Mouse (Mus musculus) hindbrain, postnatal 0 days (tissue): ENCODE data around the gene Rnf43. TPM values are rescaled to one million over a fixed set of nuclear protein-coding genes. Genes with fewer than 3 reads are reported as not detected.
A peak's percentile ranks its signal among the peaks of the same experiment; 100 is the strongest.

Experiments
- ATAC-seq: fragments of 200-750 bp; cut with Nextera tagmentation; 2 replicates; pipeline ENCODE4 v1.8.0; 2017; ENCODE audit warnings: mild to moderate bottlenecking, moderate TSS enrichment, moderate library complexity
- DNase-seq: peaks from one replicate; pipeline ENCODE4 v3.0.0-alpha.2; 2015; ENCODE audit warnings: low spot score
- H3K27ac ChIP-seq: fragments of 300-500 bp; sonication (generic); 2 replicates; pipeline ENCODE4 v1.5.1; 2014; ENCODE audit warnings: mild to moderate bottlenecking
- H3K27me3 ChIP-seq: fragments of 300-500 bp; sonication (generic); 2 replicates; pipeline ENCODE4 v1.6.1; 2014; ENCODE audit warnings: low read length, mixed read lengths; ENCODE audit not compliant: insufficient read depth
- H3K36me3 ChIP-seq: fragments of 300-500 bp; sonication (generic); 2 replicates; pipeline ENCODE4 v1.6.1; 2014; ENCODE audit warnings: low read length, mixed read lengths; ENCODE audit not compliant: insufficient read depth
- H3K4me1 ChIP-seq: fragments of 300-500 bp; sonication (generic); 2 replicates; pipeline ENCODE4 v1.6.1; 2014; ENCODE audit warnings: antibody characterized with exemption, low read length, mixed read lengths; ENCODE audit not compliant: insufficient read depth
- H3K4me2 ChIP-seq: fragments of 300-500 bp; sonication (generic); 2 replicates; pipeline ENCODE4 v1.6.1; 2014; ENCODE audit warnings: low read depth, mild to moderate bottlenecking, low read length, moderate library complexity, mixed read lengths
- H3K4me3 ChIP-seq: fragments of 300-500 bp; sonication (generic); 2 replicates; pipeline ENCODE4 v1.5.1; 2014; ENCODE audit warnings: low read length
- H3K9ac ChIP-seq: fragments of 300-500 bp; sonication (generic); replicated peaks from 2 replicates; pipeline ENCODE4 v1.6.1; 2014; ENCODE audit warnings: mild to moderate bottlenecking, low read length, moderate library complexity, mixed read lengths
- H3K9me3 ChIP-seq: fragments of 300-500 bp; sonication (generic); 2 replicates; pipeline ENCODE4 v1.6.1; 2016; ENCODE audit warnings: low read length, mixed read lengths
- CTCF ChIP-seq: IDR thresholded peaks from 2 replicates; pipeline ENCODE4 v1.5.1; 2016; ENCODE audit warnings: antibody characterized with exemption, control low read depth, low read depth
- WGBS: fragments of 180-500 bp; shearing (Covaris S2); extraction: QIAGEN DNeasy Blood & Tissue Kit; methylation state at CpG from one replicate; pipeline ENCODE4 v1.1.7; 2014; 5-methylcytosine and 5-hydroxymethylcytosine counted together
- polyA plus RNA-seq: library from polyadenylated mRNA; unstranded; fragments of >200 nt; fragmentation: Nextera tagmentation; extraction: Ambion mirVana; gene quantifications from 2 replicates; pipeline ENCODE4 v1.2.1, GENCODE M21; 2015
- total RNA-seq: library from RNA; depleted of rRNA; stranded (reverse); fragments of >200 nt; gene quantifications from 2 replicates; pipeline ENCODE4 v1.2.3, GENCODE M21; 2014

The Rnf43 gene
- total and polyA plus RNA-seq, 2 experiments from 2014 or later: 0.85 to 10.7 TPM

DNA sequence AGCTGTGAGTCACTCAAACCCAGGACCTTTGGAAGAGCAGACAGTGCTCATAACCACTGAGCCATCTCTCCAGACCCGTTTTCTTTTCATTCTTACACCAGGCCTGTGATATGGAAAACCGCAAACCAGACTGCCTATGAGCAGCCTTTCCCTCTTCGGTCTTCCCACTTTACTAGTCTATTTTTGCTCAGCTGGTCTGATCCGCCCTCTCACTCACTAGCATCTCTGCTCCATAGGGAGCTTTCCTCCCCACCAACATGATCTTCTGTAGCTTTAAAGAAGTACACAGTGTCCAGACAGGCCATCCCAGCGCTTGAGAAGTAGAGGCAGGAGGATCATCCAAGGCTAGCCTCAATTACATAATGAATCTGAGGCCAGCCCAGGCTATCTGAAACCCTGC is 46.5 kb downstream of the Rnf43 start:
- Histone ChIP-seq H3K9ac (no peak overlapping the region), H3K27me3 (no peaks in the 10 kb centered on the region), H3K4me2 (no peak overlapping the region), H3K27ac (no peak overlapping the region), H3K9me3 (no peaks in the 10 kb centered on the region), H3K36me3 (no peaks in the 10 kb centered on the region), H3K4me1 (0 out of 2 replicates have a peak, but pooled peaks cover 5% of the 10 kb centered on the region), H3K4me3 (no peak overlapping the region)
- 79% methylated on average over 5 of the region's 5 CpGs for WGBS
- DNase-seq (no peak), ATAC-seq (no peak)
- no peak for TF ChIP-seq CTCF

DNA sequence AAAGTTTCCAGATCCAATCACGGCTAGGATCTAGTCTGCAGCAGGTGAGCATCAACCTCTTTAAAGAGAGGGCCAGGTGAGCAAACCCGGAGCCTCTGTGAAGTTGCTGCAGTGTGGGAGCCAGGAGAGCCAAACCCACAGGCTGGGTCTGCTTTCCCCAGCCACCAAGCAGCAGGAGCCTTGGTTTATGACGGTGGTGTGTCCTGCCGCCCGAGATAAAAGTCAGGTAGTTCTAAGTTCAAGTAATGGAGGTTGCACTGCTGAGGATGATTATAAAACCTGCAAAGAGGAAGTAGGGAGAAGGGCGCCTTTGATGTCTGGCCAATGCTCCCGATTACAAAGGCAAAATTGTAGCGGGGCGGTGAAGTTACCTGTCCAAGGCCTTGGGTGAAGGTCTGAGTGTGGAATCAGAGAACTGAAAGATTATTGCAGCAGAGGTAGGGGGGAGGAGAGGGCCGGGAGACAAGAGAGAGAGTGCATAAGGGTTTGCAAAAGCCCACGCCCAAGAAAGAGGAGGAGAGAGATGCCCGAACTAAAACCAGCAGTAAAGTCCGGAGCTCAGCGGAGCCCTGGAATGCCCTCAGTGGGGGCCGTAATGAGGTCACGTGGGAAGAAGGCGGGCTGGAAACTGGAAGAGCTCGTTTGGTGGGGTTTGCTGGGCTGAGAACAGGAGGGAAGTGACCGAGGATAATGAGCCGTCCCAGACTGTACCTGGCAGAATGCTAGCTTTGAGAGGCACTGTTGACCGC is 47.2 kb downstream of the Rnf43 start:
- Histone ChIP-seq H3K27ac (no peak overlapping the region), H3K9ac (0 out of 2 replicates have a peak overlapping the region, but pooled peaks have one; percentile 24), H3K4me1 (0 out of 2 replicates have a peak, but pooled peaks cover 5% of the 10 kb centered on the region), H3K4me3 (peak overlapping the region; percentile 23), H3K9me3 (no peaks in the 10 kb centered on the region), H3K36me3 (no peaks in the 10 kb centered on the region), H3K27me3 (no peaks in the 10 kb centered on the region), H3K4me2 (peak overlapping the region; percentile 53)
- DNase-seq: peak; percentile 25
- 0 out of 2 replicates have a peak, but pooled peaks have one; percentile 24 for ATAC-seq
- TF ChIP-seq CTCF: no peak
- 16% methylated on average over 21 of the region's 21 CpGs for WGBS

DNA sequence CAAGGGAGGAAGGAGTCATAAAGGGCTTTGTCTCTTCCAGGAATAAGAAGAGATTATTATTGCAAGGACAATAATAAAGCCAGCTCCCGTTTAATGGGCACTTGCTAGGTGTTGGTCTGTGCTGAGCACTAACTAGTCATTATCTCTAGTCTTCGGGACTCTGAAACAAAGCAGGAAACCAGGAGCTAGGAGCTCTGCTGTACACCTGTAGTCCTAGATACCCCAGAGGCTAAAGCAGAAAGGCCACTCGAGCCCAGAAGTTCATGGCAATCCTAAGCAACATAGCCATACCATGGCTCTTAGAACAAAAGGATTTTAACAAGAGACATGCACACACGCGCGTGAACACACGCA is 47.7 kb downstream of the Rnf43 start:
- Histone ChIP-seq H3K27ac (no peak overlapping the region), H3K36me3 (no peaks in the 10 kb centered on the region), H3K4me1 (0 out of 2 replicates have a peak, but pooled peaks cover 5% of the 10 kb centered on the region), H3K4me2 (peak overlapping the region; percentile 53), H3K9me3 (no peaks in the 10 kb centered on the region), H3K9ac (0 out of 2 replicates have a peak overlapping the region, but pooled peaks have one; percentile 24), H3K4me3 (peak overlapping the region; percentile 23), H3K27me3 (no peaks in the 10 kb centered on the region)
- WGBS: 55% methylated on average over 7 of the region's 7 CpGs
- ATAC-seq: no peak
- DNase-seq: no peak
- no peak for TF ChIP-seq CTCF

DNA sequence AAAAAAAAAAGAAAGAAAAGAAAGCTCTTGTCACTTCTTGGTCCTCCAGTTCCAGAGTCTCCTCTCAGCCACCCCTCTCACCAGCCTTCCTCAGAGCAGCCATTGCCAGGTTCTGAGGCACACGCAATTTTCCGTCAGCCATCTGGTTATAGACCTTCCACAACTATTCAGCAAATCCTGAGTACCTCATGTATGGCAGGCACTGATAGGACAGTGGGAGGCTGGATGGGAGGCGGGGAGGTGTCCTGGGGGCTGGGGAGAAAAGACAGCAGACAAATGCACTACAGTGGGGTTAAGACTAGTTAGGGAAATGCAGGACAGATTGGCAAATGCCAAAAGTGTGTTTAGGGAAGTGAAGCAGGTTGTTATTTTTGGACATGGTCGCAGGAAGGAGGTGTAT is 49.7 kb downstream of the Rnf43 start:
- WGBS: 76% methylated on average over 4 of the region's 4 CpGs

DNA sequence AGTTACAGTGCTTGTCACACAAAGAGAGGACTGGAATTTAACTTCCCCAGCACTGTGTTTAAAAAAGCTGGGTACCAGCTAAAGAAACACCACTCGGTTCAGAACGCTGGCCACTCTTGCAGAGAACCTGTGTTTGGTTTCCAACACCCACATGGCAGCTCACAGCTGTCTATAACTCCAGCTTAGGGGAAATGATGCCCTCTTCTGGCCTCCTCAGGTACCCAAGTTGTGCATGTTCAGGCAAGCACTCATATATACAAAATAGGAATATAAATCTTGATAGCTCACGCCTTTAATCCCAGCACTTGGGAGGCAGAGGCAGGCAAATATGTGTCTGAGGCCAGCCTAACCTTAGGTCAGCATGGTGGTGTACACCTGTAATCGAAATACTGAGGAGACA is 53.5 kb downstream of the Rnf43 start:
- 79% methylated on average over 4 of the region's 4 CpGs for WGBS

More for the DNA sequence above, 49.7 kb downstream of the Rnf43 start:
- ATAC-seq (no peak), DNase-seq (no peak)
- no peak for TF ChIP-seq CTCF
- Histone ChIP-seq H3K4me3 (no peak overlapping the region), H3K36me3 (no peaks in the 10 kb centered on the region), H3K9me3 (no peaks in the 10 kb centered on the region), H3K4me1 (0 out of 2 replicates have a peak, but pooled peaks cover 5% of the 10 kb centered on the region), H3K4me2 (no peak overlapping the region), H3K9ac (no peak overlapping the region), H3K27me3 (no peaks in the 10 kb centered on the region), H3K27ac (no peak overlapping the region)

DNA sequence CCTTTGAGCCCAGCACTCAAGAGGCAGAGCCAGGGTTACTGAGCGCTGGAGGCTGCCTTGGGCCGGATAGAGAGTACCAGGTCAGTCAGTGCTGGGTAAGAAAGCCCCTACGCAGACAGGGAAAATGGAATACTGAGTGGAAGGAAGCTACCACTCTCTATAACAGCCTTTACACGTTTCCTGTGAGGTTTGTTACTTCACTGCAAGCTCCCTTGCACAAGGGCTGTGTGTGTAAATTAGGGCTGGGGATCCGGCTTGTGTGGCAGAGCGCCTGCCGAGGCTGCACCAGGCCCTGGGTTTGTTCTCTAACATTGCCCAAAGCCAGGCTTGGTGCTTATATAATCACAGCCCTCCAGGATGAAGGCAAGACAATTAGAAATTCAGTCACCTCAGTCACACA is 57.0 kb downstream of the Rnf43 start:
- Histone ChIP-seq H3K4me1 (no peaks in the 10 kb centered on the region), H3K27me3 (no peaks in the 10 kb centered on the region), H3K4me3 (no peak overlapping the region), H3K9me3 (no peaks in the 10 kb centered on the region), H3K9ac (no peak overlapping the region), H3K36me3 (no peaks in the 10 kb centered on the region), H3K4me2 (no peak overlapping the region), H3K27ac (no peak overlapping the region)
- no peak for TF ChIP-seq CTCF
- no peak for ATAC-seq
- 65% methylated on average over 7 of the region's 7 CpGs for WGBS
- DNase-seq: no peak

More for the DNA sequence above, 53.5 kb downstream of the Rnf43 start:
- no peak overlapping the region for H3K4me2 ChIP-seq
- H3K27ac ChIP-seq: no peak overlapping the region
- no peak for TF ChIP-seq CTCF
- H3K9me3 ChIP-seq: no peaks in the 10 kb centered on the region
- no peaks in the 10 kb centered on the region for H3K27me3 ChIP-seq
- no peaks in the 10 kb centered on the region for H3K36me3 ChIP-seq
- no peaks in the 10 kb centered on the region for H3K4me1 ChIP-seq
- H3K4me3 ChIP-seq: no peak overlapping the region
- no peak overlapping the region for H3K9ac ChIP-seq
- DNase-seq (no peak), ATAC-seq (no peak)

DNA sequence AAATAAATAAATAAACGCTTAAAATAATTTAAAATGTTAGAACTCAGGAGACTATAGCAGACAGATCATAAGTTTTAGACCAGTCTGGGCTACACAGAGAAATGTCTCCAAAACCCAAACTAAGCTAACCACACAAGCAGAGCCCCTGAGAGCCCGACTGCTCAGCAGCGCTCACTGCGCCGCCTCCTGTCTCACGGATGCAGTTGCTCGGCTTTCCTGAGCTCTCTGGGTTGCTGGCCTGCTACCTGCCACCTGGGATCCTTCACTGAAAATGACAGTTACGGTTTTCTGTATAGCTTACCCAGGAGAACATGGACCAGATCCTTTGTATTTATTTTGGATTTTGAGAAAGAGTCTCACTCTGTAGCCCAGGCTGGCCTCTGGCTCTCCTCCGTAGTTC is 57.8 kb downstream of the Rnf43 start:
- TF ChIP-seq CTCF: peak; percentile 30
- WGBS: 52% methylated on average over 9 of the region's 9 CpGs
- H3K9me3 ChIP-seq: no peaks in the 10 kb centered on the region
- no peak for DNase-seq
- no peak for ATAC-seq
- H3K4me1 ChIP-seq: no peaks in the 10 kb centered on the region
- no peaks in the 10 kb centered on the region for H3K36me3 ChIP-seq
- no peak overlapping the region for H3K27ac ChIP-seq
- H3K9ac ChIP-seq: no peak overlapping the region
- no peaks in the 10 kb centered on the region for H3K27me3 ChIP-seq
- no peak overlapping the region for H3K4me2 ChIP-seq
- no peak overlapping the region for H3K4me3 ChIP-seq
